Mouse (Mus musculus): ENCODE measurements around the gene Arhgap10. TPM values are rescaled to one million over a fixed set of nuclear protein-coding genes. Genes with fewer than 3 reads are reported as not detected.

The Arhgap10 gene
- total and polyA plus RNA-seq, 3 experiments, result 13.1 to 22.8 TPM; not detected in 1

DNA sequence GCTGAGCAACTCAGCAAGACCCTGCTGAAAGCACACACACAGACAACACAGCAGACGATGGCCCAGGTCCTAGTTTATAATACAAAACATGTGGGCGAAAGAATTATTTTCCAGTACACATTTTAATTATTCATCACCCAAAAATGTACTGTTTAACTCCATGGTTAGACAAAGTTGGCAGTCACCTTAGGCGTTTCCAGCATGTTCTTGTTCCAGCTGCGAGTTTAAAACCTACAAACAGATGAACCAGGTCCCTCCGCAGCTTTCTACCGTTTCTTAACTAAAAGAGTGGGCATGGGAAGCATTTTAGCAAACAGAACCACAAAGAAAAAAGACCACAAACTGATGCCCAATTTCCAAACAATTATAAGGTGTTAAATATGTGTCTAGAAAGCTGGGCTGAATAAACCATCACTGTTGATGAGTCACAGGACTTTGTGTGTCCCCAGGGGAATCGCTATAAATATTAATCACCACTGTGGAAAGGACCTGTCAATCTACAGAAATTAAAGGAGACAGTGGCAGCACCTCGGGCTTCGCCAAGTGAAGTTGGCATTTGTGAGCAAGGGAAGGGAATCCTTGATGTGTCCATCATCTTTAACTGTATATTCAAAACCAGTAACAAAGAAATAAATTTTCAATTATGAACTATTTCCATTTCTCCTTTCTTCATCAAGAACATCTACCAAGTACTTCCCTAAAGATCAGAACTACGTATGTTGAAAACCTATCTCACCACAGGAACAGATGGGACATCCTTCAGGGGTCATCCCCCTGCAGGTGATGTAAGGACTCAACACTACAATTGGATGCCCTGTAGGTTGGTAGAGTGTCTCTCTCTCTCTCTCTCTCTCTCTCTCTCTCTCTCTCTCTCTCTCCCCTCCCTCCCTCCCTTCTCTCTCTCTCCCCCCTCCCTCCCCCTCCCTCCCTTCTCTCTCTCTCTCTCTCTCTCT lies 23.1 kb downstream of the Arhgap10 start:
- peaks cover 13% of the 10 kb centered on the region; the same call in 1 of the 2 replicates for H3K79me2 ChIP-seq (ENCODE audit: control insufficient read depth, insufficient read depth, low read length, poor library complexity)
- no peaks in the 10 kb centered on the region for H3K9me3 ChIP-seq (replicated peaks; ENCODE audit: insufficient read depth, low read length)
- H3K27ac ChIP-seq (ENCODE audit: control insufficient read depth, low read depth, low read length), result no peak overlapping the region
- H3K4me1 ChIP-seq (ENCODE audit: control insufficient read depth in 1 of 2, insufficient read depth in 2 of 2, low read length in 2 of 2), result peaks cover 7 to 31% of the 10 kb centered on the region in 2 experiments
- DNase-seq (ENCODE audit: low read depth, low spot score), result no peak
- H3K36me3 ChIP-seq (ENCODE audit: control insufficient read depth in 1 of 2, insufficient read depth in 2 of 2, low read length in 2 of 2), result peaks cover 0 to 20% of the 10 kb centered on the region in 2 experiments; a peak in 2 of 4 replicates
- H3K4me3 ChIP-seq (ENCODE audit: control insufficient read depth in 1 of 2, insufficient read depth in 1 of 2, low read depth in 2 of 2, low read length in 2 of 2), result no peak overlapping the region
- H3K27me3 ChIP-seq (ENCODE audit: control insufficient read depth in 1 of 2, insufficient read depth in 2 of 2, low read length in 2 of 2), result no peaks in the 10 kb centered on the region
- no peak for TF ChIP-seq GATA1 (IDR thresholded peaks at IDR 0.05; ENCODE audit: low read depth, low read length)
- TF ChIP-seq RCOR1 (IDR thresholded peaks at IDR 0.05; ENCODE audit: low read depth, low read length), result no peak
- no peak for TF ChIP-seq ZKSCAN1 (IDR thresholded peaks at IDR 0.05; ENCODE audit: low read depth, low read length)
- no peak for TF ChIP-seq POLR2AphosphoS2 (IDR thresholded peaks at IDR 0.05; ENCODE audit: low read length)
- TF ChIP-seq CHD1 (IDR thresholded peaks at IDR 0.05; ENCODE audit: low read depth, low read length), result no peak
- no peak for TF ChIP-seq SMC3 (IDR thresholded peaks at IDR 0.05; ENCODE audit: low read depth, low read length)
- TF ChIP-seq BHLHE40 (IDR thresholded peaks at IDR 0.05; ENCODE audit: borderline replicate concordance, low read depth, low read length), result no peak
- TF ChIP-seq MYC (IDR thresholded peaks at IDR 0.05; ENCODE audit: low read depth, low read length), result no peak
- TF ChIP-seq TCF12 (IDR thresholded peaks at IDR 0.05; ENCODE audit: low read depth, low read length), result no peak
- no peak for TF ChIP-seq ELF1 (IDR thresholded peaks at IDR 0.05; ENCODE audit: low read depth, low read length)
- no peak for TF ChIP-seq ZC3H11A (IDR thresholded peaks at IDR 0.05; ENCODE audit: low read depth, low read length)
- TF ChIP-seq EP300 (IDR thresholded peaks at IDR 0.05; ENCODE audit: low read depth in 1 of 2, low read length in 2 of 2), result no peak
- TF ChIP-seq HCFC1 (IDR thresholded peaks at IDR 0.05; ENCODE audit: low read depth, low read length), result no peak
- H3K9ac ChIP-seq (ENCODE audit: control insufficient read depth, low read depth, low read length, poor library complexity, severe bottlenecking), result no peak overlapping the region

DNA sequence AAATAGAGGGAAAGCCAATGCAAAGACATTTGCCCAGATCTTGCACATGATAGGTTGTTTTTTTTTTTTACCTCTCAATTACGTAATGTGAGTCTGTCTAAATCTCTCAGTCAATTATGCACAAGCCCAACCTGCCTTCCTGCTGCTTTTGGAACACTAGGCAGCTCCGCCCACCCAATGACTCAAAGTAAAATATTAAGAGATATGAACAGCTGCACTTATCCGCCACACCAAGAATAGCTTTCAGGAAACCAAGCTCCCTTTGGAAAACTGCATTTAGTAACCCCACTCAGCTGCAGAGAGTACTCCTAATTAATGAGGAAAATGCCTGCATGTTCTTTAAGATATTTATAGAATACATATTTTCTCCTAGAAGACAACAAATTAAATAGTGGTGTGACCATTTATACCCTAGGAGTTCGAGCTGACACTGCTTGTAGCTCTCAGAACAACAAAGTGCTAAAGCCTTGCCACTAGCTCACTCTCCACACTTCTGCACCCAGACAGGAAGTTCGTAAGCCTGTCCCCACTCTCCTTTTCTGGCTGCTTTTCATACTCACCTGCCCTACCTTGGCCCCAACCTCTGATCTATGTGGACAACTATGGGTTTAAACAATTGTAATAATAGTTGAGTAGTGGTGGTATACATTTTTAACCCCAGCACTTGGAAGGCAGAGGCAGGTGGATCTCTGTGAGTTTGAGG lies 25.2 kb downstream of the Arhgap10 start:
- DNase-seq (ENCODE audit: low read depth, low spot score), result peak; percentile 74
- H3K4me3 ChIP-seq (ENCODE audit: control insufficient read depth in 1 of 2, insufficient read depth in 1 of 2, low read depth in 2 of 2, low read length in 2 of 2), result no peak overlapping the region
- no peaks in the 10 kb centered on the region for H3K9me3 ChIP-seq (replicated peaks; ENCODE audit: insufficient read depth, low read length)
- H3K27me3 ChIP-seq (ENCODE audit: control insufficient read depth in 1 of 2, insufficient read depth in 2 of 2, low read length in 2 of 2), result no peaks in the 10 kb centered on the region
- peaks cover 0 to 20% of the 10 kb centered on the region in 2 experiments; a peak in 2 of 4 replicates for H3K36me3 ChIP-seq (ENCODE audit: control insufficient read depth in 1 of 2, insufficient read depth in 2 of 2, low read length in 2 of 2)
- H3K9ac ChIP-seq (ENCODE audit: control insufficient read depth, low read depth, low read length, poor library complexity, severe bottlenecking), result no peak overlapping the region
- peaks cover 7% of the 10 kb centered on the region; the same call in 1 of the 2 replicates for H3K79me2 ChIP-seq (ENCODE audit: control insufficient read depth, insufficient read depth, low read length, poor library complexity)
- peaks cover 9 to 31% of the 10 kb centered on the region in 2 experiments for H3K4me1 ChIP-seq (ENCODE audit: control insufficient read depth in 1 of 2, insufficient read depth in 2 of 2, low read length in 2 of 2)
- peak overlapping the region; percentile 27 for H3K27ac ChIP-seq (ENCODE audit: control insufficient read depth, low read depth, low read length)
- TF ChIP-seq ETS1 (IDR thresholded peaks at IDR 0.05; ENCODE audit: low read depth, low read length), result peak; percentile 76
- peak; percentile 37; the same call in 1 of the 2 replicates for TF ChIP-seq SIN3A (IDR thresholded peaks at IDR 0.05; ENCODE audit: low read length)
- TF ChIP-seq ZMIZ1 (IDR thresholded peaks at IDR 0.05; ENCODE audit: low read depth, low read length), result no peak
- no peak for TF ChIP-seq MAX (IDR thresholded peaks at IDR 0.05; ENCODE audit: low read length)
- no peak for TF ChIP-seq MAZ (IDR thresholded peaks at IDR 0.05; ENCODE audit: low read depth, low read length)
- TF ChIP-seq MYC (IDR thresholded peaks at IDR 0.05; ENCODE audit: low read depth, low read length), result no peak
- TF ChIP-seq MEF2A (IDR thresholded peaks at IDR 0.05; ENCODE audit: extremely low read depth, insufficient replicate concordance, low read depth, low read length, poor library complexity, severe bottlenecking), result no peak
- no peak for TF ChIP-seq TAL1 (IDR thresholded peaks at IDR 0.05; ENCODE audit: low read length)
- TF ChIP-seq RCOR1 (IDR thresholded peaks at IDR 0.05; ENCODE audit: low read depth, low read length), result no peak
- no peak for TF ChIP-seq JUND (IDR thresholded peaks at IDR 0.05; ENCODE audit: low read depth, low read length)
- TF ChIP-seq MYB (IDR thresholded peaks at IDR 0.05; ENCODE audit: low read depth, low read length), result no peak
- no peak for TF ChIP-seq POLR2AphosphoS2 (IDR thresholded peaks at IDR 0.05; ENCODE audit: low read length)
- no peak for TF ChIP-seq KAT2A (conservative IDR thresholded peaks at IDR 0.05; ENCODE audit: low read depth, low read length)
- no peak for TF ChIP-seq USF1 (IDR thresholded peaks at IDR 0.05; ENCODE audit: low read depth, low read length)
- no peak for TF ChIP-seq POLR2A (IDR thresholded peaks at IDR 0.05; ENCODE audit: control insufficient read depth in 1 of 2, insufficient read depth in 1 of 2, low read depth in 1 of 2, low read length in 2 of 2, poor library complexity in 1 of 2)
- TF ChIP-seq ZKSCAN1 (IDR thresholded peaks at IDR 0.05; ENCODE audit: low read depth, low read length), result no peak
- no peak for TF ChIP-seq MAFK (IDR thresholded peaks at IDR 0.05; ENCODE audit: borderline replicate concordance, low read depth, low read length)
- TF ChIP-seq HCFC1 (IDR thresholded peaks at IDR 0.05; ENCODE audit: low read depth, low read length), result no peak
- TF ChIP-seq CHD2 (IDR thresholded peaks at IDR 0.05; ENCODE audit: low read length), result no peak
- TF ChIP-seq ZNF384 (IDR thresholded peaks at IDR 0.05; ENCODE audit: low read depth, low read length), result peak; percentile 35; the same call in 1 of the 2 replicates
